Mouse (Mus musculus): ENCODE measurements around the gene Ctsw.

The Ctsw gene

DNA sequence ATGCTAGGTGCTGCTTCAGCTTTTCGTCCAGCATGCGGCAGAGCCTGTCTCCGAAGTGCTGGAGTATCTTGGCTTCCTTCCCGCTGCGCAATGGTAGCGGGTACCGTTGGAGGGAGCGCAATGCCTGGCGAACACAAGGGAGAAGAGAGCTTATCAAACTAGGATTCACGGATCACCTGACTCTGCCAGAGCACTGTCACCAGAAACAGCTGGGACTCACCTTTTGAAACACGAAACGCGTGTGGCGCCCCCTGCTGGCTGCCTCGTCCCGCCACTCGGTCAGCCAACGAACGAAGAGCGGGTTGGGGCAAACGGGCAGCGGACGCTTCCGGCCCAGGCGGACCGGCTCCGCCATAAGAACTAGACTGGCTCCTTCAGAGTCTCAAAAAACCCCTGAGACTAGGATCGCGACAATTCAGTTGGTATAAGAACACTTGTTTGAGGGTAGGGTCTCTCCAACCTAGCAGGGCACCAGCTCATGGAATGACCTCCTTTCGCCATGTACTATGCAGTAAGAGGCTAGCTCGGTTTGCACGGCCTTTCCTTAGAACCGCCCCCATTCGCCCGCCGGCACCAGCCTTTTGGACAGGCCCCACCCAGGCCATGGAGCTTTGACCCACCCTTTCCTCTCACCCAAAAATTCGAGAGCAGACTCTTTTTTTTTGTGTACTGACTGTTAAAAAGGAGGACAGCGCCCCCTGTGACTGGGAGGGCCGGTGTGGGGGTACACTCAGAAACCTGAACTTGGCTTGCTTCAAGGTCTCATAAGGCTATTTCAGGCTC lies 19.7 kb upstream of the Ctsw start, which contains the start of gene Mus81:
TSS of gene Mus81 (minus strand) at position 635 of the 783 bp plus-strand sequence.
- peak; percentile 98 to 99 for DNase-seq

GRCm38 (mm10) chr19:5486771-5487170 lies 18.5 kb upstream of the Ctsw start:
- DNase-seq, result no peak

DNA sequence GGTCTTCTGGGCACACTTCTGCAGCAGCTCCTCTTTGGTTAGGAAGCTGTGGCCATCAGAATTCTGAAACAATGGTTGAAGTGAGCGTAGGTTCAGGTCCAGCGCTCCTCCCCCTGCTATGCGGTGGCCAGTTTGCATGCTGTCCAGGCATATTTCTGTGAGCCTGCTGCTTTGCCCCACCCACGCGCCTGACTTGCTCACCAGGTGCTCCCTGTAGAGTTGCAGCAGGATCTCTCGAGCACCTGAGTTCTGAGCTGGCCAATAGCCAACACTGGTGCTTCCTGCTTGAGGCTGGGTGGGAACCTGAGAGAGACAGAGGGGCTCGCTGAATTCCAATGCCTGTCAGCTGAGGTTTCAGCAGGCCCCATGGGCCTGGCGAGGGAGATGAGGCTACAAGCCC lies 18.0 kb upstream of the Ctsw start:
- DNase-seq, result peak; percentile 61 to 65

DNA sequence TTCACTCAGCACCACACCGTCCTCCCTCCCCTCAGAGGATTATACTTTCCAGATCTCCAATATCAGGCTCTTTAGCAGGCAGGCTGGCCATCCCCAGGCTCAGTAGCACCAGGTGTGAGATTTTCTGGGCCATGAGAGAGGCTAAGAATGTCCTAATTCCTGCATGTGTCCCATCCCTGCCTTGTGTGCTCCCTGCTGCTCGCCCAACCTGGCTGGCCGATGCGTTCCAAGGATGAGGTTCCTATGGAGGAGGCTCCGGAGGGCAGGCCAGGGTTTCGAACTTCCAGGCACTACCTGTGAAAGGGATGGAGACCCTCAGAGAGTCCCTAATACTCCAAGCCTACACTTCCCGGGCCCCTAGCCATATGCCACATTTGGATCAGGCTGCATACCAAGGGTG lies 17.5 kb upstream of the Ctsw start:
- DNase-seq, result peak; percentile 69 to 76

GRCm38 (mm10) chr19:5485371-5485770 lies 17.1 kb upstream of the Ctsw start:
- DNase-seq, result peak; percentile 63 to 66

DNA sequence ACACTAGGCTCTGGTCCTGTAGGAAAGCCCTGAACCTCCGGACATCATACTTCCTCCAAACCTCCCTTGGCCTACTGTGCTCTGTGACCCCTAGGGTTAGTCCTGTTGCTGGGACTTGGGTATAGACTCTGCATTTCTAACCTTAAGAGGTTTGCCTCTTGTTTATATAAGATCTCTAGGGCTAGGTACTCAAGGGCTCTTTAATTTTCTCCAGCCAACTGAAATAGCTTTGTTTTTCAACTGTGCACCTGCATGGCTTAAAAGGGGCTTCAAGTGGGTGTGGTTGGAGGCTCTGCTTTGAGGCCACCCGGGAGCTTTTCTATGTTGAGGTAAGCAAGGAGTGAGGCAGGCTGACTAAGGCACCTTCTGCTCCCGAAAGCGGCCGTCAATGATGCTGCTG lies 16.2 kb upstream of the Ctsw start:
- DNase-seq, result no peak

GRCm38 (mm10) chr19:5483386-5484359 lies 15.4 kb upstream of the Ctsw start:
- no peak for DNase-seq

DNA sequence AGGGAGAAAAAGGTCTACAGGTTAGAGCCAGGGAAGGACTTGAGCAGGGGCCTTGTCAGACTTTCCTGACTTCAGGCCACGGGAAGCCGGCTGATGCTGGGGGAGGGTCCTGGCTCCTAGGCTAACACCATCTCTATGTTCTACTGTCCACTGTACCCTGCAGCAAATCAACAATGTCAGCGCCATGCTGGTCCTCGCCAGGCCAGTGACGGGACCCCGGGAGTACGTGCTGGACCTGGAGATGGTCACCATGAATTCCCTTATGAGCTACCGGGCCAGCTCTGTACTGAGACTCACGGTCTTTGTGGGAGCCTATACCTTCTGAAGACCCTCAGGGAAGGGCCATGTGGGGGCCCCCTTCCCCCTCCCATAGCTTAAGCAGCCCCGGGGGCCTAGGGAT lies 13.1 kb upstream of the Ctsw start:
- no peak for DNase-seq

DNA sequence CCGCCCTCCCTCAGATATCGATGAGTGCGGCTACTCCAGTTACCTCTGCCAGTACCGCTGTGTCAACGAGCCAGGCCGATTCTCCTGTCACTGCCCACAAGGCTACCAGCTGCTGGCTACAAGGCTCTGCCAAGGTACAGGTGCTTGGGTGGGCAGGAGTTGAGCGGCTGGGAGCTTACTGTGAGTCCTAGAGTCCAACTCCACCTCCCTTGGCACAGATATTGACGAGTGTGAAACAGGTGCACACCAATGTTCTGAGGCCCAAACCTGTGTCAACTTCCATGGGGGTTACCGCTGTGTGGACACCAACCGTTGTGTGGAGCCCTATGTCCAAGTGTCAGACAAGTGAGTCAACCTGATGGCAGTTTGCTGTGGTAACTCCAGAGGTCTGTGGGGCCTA lies 11.7 kb upstream of the Ctsw start:
- peak in 1 of 2 experiments; percentile 36 for DNase-seq

- no peak for DNase-seq
Observed at GRCm38 (mm10) chr19:5477668-5478300, 9.5 kb upstream of the Ctsw start.

- DNase-seq, result no peak
Observed at GRCm38 (mm10) chr19:5477004-5477667, 8.8 kb upstream of the Ctsw start.

GRCm38 (mm10) chr19:5475069-5475714 lies 6.9 kb upstream of the Ctsw start:
- DNase-seq, result peak in 1 of 2 experiments; percentile 44

DNA sequence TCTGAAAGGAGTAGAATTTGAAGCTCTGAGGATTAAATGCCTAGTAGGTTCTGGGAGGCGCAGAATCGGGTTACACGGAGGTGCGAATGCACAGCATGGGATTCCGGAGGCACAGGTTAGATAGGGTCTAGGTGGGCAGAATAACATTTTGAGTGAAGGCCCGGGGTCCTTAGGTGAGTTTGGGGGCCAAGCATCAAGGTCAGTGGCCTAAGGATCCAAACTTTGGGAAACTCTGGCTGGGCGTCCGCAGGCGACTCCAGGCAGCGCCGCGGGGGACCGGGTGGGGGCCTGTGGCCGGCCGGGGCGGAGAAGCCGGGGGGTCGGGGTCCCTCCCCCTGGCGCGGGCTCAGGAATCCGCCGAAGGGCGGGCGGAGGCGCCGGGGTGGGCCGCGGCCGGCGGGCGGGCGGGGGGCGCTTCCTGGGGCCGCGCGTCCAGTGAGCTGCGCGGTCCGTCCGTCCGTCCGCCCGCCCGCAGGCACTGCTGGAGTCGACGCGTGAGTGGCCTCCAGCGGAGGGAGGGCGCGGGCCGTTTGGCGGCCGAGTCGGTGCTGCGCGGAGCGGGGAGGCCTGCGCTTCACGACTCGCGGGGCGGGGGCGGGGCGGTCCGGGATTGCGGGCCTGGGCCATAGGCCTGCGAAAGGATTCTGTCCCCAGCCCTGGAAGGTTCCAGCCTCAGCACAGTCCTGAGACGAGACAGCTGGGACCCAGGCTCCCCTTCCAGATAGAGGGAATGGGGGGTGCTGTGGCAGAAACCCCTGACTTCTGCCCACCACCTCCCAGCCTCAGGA lies 6.2 kb upstream of the Ctsw start:
- DNase-seq, result peak; percentile 63 to 66

- peak; percentile 54 to 67 for DNase-seq
Observed at GRCm38 (mm10) chr19:5473720-5474119, 5.4 kb upstream of the Ctsw start, which contains the start of gene Efemp2. Efemp2 (plus strand) TSS chr19:5473954.

- DNase-seq, result no peak
Observed at GRCm38 (mm10) chr19:5472857-5473256, 4.5 kb upstream of the Ctsw start.

DNA sequence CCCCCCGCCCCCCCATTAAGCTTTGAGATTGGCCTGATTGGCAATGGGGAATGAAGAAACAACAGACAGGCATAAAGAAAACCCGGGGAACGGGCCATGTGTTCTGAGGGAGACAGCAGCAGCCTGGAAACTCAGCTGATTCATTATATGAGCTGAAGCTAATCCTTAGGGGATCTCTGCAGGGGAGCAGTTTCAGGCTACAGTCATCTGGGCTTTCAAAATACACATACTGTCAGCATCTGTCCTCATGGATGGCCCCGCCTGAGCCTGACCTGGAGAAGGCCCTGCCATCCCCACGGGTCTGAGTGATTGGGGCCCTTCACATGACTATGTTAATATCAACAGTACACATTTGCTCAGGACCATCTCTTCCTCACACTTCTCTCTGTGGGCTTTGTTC lies 3.5 kb upstream of the Ctsw start:
- no peak for DNase-seq

DNA sequence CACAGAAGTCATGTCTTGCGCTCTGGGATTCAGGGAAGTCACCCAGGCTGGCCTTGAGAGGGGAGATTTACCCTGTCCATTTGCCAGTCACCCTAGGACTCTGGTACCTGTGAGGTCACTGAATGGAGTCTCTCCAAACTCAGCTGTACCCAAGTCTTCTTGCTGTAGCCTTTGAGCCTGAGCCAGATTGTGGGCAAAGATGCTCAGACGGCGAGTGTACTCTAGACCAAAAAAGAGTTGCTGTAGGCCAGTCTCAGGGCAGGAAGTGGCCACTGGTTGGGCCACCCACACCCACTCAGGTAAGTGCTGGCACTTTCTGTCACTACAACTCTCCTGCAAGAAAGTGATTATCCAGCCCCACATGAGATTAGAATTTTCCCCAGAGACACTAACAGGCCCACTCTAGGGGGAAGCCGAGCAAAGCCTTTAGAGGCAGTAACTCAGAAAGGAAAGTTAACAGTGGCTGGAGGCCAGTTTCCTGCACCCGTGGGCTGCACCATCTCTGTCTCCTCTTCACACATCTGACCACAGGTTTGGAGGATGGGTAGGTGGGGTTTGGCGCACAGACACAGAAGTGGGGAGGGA lies 1.3 kb downstream of the Ctsw start:
- no peak for DNase-seq

GRCm38 (mm10) chr19:5465037-5465436 lies 3.3 kb downstream of the Ctsw start:
- no peak for DNase-seq

- DNase-seq, result peak; percentile 85 to 87
Observed at GRCm38 (mm10) chr19:5463791-5464562, 4.3 kb downstream of the Ctsw start.

- DNase-seq, result no peak
Observed at GRCm38 (mm10) chr19:5463212-5463611, 5.1 kb downstream of the Ctsw start.
